Mouse (Mus musculus) erythroblast, embryonic 14.5 days (primary cell): ENCODE measurements around the gene Cnpy1.

Source experiments
- GATA1 ChIP-seq: IDR thresholded peaks from 2 replicates; pipeline ENCODE4 v1.6.1; 2012; ENCODE audit warnings: low read length, inconsistent platforms, mixed read lengths
- TAL1 ChIP-seq: IDR thresholded peaks from 3 replicates; pipeline ENCODE4 v1.6.1; 2012; ENCODE audit warnings: low read length, inconsistent platforms, mixed read lengths

DNA sequence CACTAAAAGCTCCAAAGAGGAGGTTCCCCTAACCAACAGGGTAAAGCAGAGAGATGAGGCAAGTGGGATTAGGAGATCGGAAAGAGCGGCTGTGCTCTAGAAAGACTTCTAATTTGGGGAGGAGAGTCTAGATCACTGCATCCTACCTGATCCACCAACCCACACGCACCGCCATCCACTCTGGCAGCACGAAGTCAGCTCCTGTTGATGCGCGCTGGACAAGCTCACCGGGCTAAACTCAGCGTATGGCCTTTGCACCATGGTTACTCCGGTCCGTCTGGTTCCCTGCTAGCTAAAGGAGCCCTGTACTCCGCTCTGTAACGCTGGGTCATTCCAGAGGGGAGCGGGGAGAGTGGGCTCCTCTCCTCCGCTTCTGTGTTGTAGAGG lies 86.5 kb downstream of the Cnpy1 start:
- TF ChIP-seq TAL1 (no peak), GATA1 (no peak)
